9 mouse cellular contexts compared by ENCODE assay signal in genomic region chr8:70418954-70419353, GRCm38 (mm10). TPM values are rescaled to one million over a fixed set of nuclear protein-coding genes. Genes with fewer than 3 reads are reported as not detected.
A peak's percentile ranks its signal among the peaks of the same experiment; 100 is the strongest.
DNase-seq lines count a peak whose midpoint lies in the region; ATAC-seq and TF ChIP-seq lines count a peak whose summit lies in the region.
"Had no signal": no experiment of that assay in that cellular context is flagged by ENCODE, and none has a peak within 500 bp of the region (broad histone marks: within the 10 kb centered on the region; RNA-seq: fewer than 3 reads in every experiment).

No protein-coding gene starts in this region.

- H3K4me1 ChIP-seq in intestine, embryonic 14.5 days (replicated peaks; ENCODE audit: control insufficient read depth, insufficient read depth, low read length) = peaks cover 33% of the 10 kb centered on the region
- no peaks in the 10 kb centered on the region for H3K4me1 ChIP-seq in intestine, postnatal 0 days (replicated peaks; ENCODE audit: control insufficient read depth, insufficient read depth, low read length)
- H3K4me1 ChIP-seq in heart, embryonic 11.5 days (ENCODE audit: control insufficient read depth, insufficient read depth, low read length) = peaks cover 50% of the 10 kb centered on the region

- 20% methylated on average over 14 of the region's 14 CpGs for whole genome bisulfite sequencing in intestine, embryonic 14.5 days
- 51% methylated on average over 14 of the region's 14 CpGs for WGBS in intestine, postnatal 0 days
- WGBS in heart, embryonic 11.5 days (ENCODE audit: insufficient replicate concordance) = 56% methylated on average over 14 of the region's 14 CpGs

- H3K4me2 ChIP-seq in intestine, embryonic 14.5 days (ENCODE audit: low read length) = peak overlapping the region; percentile 8; the same call in 1 of the 2 replicates
- H3K4me2 ChIP-seq in intestine, postnatal 0 days (replicated peaks; ENCODE audit: low read depth) = no peak overlapping the region
- no peak overlapping the region for H3K4me2 ChIP-seq in heart, embryonic 11.5 days
- H3K4me2 ChIP-seq: midbrain, embryonic 12.5 days had no signal

- DNase-seq in intestine, embryonic 14.5 days (ENCODE audit: low spot score) = no peak
- DNase-seq in cerebellum, postnatal 10 days = peak; percentile 79 to 81
- peak; percentile 63 to 64 for DNase-seq in left cerebral cortex, postnatal 14 days (ENCODE audit: low spot score in 2 of 2)
- DNase-seq in telencephalon, adult 2 months (ENCODE audit: low read depth, low spot score) = peak; percentile 62
- no peak for DNase-seq in urinary bladder, adult 18-20 months (ENCODE audit: low spot score in 2 of 2)
- DNase-seq in thymus, postnatal 36 days = no peak

- ATAC-seq in intestine, embryonic 14.5 days (replicated peaks; ENCODE audit: low FRiP score, low TSS enrichment, low read depth) = peak; percentile 59
- no peak for ATAC-seq in intestine, postnatal 0 days
- ATAC-seq in heart, embryonic 11.5 days (replicated peaks; ENCODE audit: insufficient number of reproducible peaks, low FRiP score, low TSS enrichment) = no peak

- 0 out of 2 replicates have a peak, but pooled peaks cover 4% of the 10 kb centered on the region for H3K36me3 ChIP-seq in intestine, embryonic 14.5 days (ENCODE audit: control insufficient read depth, insufficient read depth, low read length)
- no peaks in the 10 kb centered on the region for H3K36me3 ChIP-seq in intestine, postnatal 0 days (ENCODE audit: control insufficient read depth, insufficient read depth)
- H3K36me3 ChIP-seq in heart, embryonic 11.5 days (ENCODE audit: control insufficient read depth, insufficient read depth, low read length) = no peaks in the 10 kb centered on the region

- no peak overlapping the region for H3K9ac ChIP-seq in intestine, embryonic 14.5 days (ENCODE audit: low read length)
- H3K9ac ChIP-seq in intestine, postnatal 0 days (ENCODE audit: low read depth, low read length) = no peak overlapping the region
- no peak overlapping the region for H3K9ac ChIP-seq in heart, embryonic 11.5 days (ENCODE audit: low read depth, low read length)
- H3K9ac ChIP-seq: midbrain, embryonic 12.5 days had no signal

- H3K27me3 ChIP-seq in intestine, embryonic 14.5 days (replicated peaks; ENCODE audit: control insufficient read depth, insufficient read depth, low read length) = no peaks in the 10 kb centered on the region
- H3K27me3 ChIP-seq in intestine, postnatal 0 days (replicated peaks; ENCODE audit: control insufficient read depth, insufficient read depth, low read length) = no peaks in the 10 kb centered on the region
- no peaks in the 10 kb centered on the region for H3K27me3 ChIP-seq in heart, embryonic 11.5 days (ENCODE audit: control insufficient read depth, insufficient read depth, low read length)

- H3K9me3 ChIP-seq in intestine, embryonic 14.5 days (ENCODE audit: control insufficient read depth, low read length) = no peaks in the 10 kb centered on the region
- H3K9me3 ChIP-seq in intestine, postnatal 0 days (ENCODE audit: control insufficient read depth) = no peaks in the 10 kb centered on the region
- H3K9me3 ChIP-seq in heart, embryonic 11.5 days (replicated peaks; ENCODE audit: control insufficient read depth, low read length) = no peaks in the 10 kb centered on the region
- H3K9me3 ChIP-seq: midbrain, embryonic 12.5 days had no signal

- no peak overlapping the region for H3K4me3 ChIP-seq in intestine, embryonic 14.5 days (ENCODE audit: low read depth, low read length)
- no peak overlapping the region for H3K4me3 ChIP-seq in intestine, postnatal 0 days (ENCODE audit: low read depth, low read length)
- H3K4me3 ChIP-seq in heart, embryonic 11.5 days (ENCODE audit: low read depth, low read length) = no peak overlapping the region
- H3K4me3 ChIP-seq: midbrain, embryonic 12.5 days had no signal

- H3K27ac ChIP-seq in intestine, embryonic 14.5 days (ENCODE audit: low read depth) = no peak overlapping the region
- no peak overlapping the region for H3K27ac ChIP-seq in intestine, postnatal 0 days (ENCODE audit: low read depth, low read length)
- 0 out of 2 replicates have a peak overlapping the region, but pooled peaks have one; percentile 15 for H3K27ac ChIP-seq in heart, embryonic 11.5 days (ENCODE audit: low read depth, low read length)
- H3K27ac ChIP-seq: midbrain, embryonic 12.5 days had no signal

- intact Hi-C loops in left cerebral cortex, postnatal 14 days (cut with DNase I) = loop anchor here (5.0 kb wide), 1 partner anchor 83 kb away; no protein-coding TSS in a partner anchor

- TF ChIP-seq CTCF in intestine, postnatal 0 days (IDR thresholded peaks at IDR 0.05; ENCODE audit: low read depth) = no peak

RNA-seq across cellular contexts. Expression of gene Crtc1, which starts 20.4 kb away (rescaled TPM):
- polyA plus RNA-seq in intestine, embryonic 14.5 days (2014; fragmentation: Nextera tagmentation; extraction: Ambion mirVana) = 18.0 and 23.4 TPM in 2 replicates
- 8.1 and 9.2 TPM in 2 replicates for polyA plus RNA-seq in intestine, postnatal 0 days (2015; fragmentation: Nextera tagmentation; extraction: Ambion mirVana)
- 11.6 and 13.5 TPM in 2 replicates for polyA plus RNA-seq in heart, embryonic 11.5 days (2014; fragmentation: Nextera tagmentation; extraction: Ambion mirVana)
- 100 to 1,000 TPM; 109 to 111 TPM for total RNA-seq in left cerebral cortex, postnatal 14 days (2021)

RNA-seq across cellular contexts. Expression of gene Comp, which starts 45.6 kb away (rescaled TPM):
- polyA plus RNA-seq in intestine, embryonic 14.5 days (2014; fragmentation: Nextera tagmentation; extraction: Ambion mirVana) = 0.44 and 0.77 TPM in 2 replicates
- polyA plus RNA-seq in intestine, postnatal 0 days (2015; fragmentation: Nextera tagmentation; extraction: Ambion mirVana) = 0.25 and 0.41 TPM in 2 replicates
- polyA plus RNA-seq in heart, embryonic 11.5 days (2014; fragmentation: Nextera tagmentation; extraction: Ambion mirVana) = 1.1 and 2.2 TPM in 2 replicates
- under 1 TPM; 0.51 to 0.72 TPM for total RNA-seq in left cerebral cortex, postnatal 14 days (2021)

RNA-seq across cellular contexts. Expression of gene Klhl26, which starts 57.8 kb away (rescaled TPM):
- 19.5 and 21.2 TPM in 2 replicates for polyA plus RNA-seq in intestine, embryonic 14.5 days (2014; fragmentation: Nextera tagmentation; extraction: Ambion mirVana)
- 9.3 and 10.5 TPM in 2 replicates for polyA plus RNA-seq in intestine, postnatal 0 days (2015; fragmentation: Nextera tagmentation; extraction: Ambion mirVana)
- polyA plus RNA-seq in heart, embryonic 11.5 days (2014; fragmentation: Nextera tagmentation; extraction: Ambion mirVana) = 9.2 and 10.1 TPM in 2 replicates
- total RNA-seq in left cerebral cortex, postnatal 14 days (2021) = 10 to 100 TPM; 37.2 to 37.9 TPM

Comparison
In these comparisons a context has a peak if more than half of its experiments do, and no peak if none do; other contexts are left out.
1. DNase-seq: peak in cerebellum, postnatal 10 days (2 of 2), left cerebral cortex, postnatal 14 days (2 of 2) and telencephalon, adult 2 months (single experiment); none in intestine, embryonic 14.5 days (single experiment), urinary bladder, adult 18-20 months (0 of 2) and thymus, postnatal 36 days (0 of 2).